Mouse (Mus musculus): Measurements from ENCODE around the gene Hormad1.
"Not testable (repeated sequence)": the region's sequence is repeated elsewhere in the genome, so short reads cannot be mapped to it uniquely, and the experiment has no call there.

Gene Hormad1

DNA sequence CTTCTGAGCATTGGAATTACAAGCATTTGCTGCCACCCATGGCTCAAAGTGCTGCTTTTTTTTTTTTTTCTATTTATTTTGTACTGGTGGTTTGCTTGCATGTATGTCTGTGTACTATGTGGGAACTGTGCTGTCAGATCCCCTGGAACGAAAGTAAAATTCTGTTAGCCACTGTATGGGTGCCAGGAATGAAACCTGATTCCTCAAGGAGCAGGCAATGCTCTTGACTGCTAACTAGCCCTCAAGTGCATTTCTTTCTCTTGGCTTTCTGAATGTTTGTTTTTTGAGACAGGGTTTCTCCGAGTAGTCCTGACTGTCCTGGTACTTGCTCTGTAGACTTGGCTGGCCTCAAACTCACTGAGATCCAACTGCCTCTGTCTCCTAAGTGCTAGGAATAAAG, 2.3 kb downstream of the Hormad1 start:
- DNase-seq (ENCODE audit: low read depth, low spot score) = peak; percentile 67

DNA sequence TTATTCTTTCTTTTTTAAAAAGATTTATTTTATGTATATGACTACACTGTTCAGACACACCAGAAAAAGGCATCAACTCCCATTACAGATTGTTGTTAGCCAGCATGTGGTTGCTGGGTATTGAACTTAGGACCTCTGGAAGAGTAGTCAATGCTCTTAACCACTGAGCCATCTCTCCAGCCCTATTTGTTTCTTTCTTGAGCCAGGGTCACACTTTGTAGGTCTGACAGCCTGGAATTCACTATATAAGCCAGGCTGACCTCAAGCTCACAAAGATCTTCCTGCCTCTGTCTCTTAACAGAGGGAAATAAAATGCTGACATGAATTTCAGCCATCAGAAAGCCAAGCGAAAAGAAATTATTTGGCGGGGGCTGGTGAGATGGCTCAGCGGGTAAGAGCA, 10.1 kb downstream of the Hormad1 start:
- DNase-seq (ENCODE audit: low read depth, low spot score) = no peak

DNA sequence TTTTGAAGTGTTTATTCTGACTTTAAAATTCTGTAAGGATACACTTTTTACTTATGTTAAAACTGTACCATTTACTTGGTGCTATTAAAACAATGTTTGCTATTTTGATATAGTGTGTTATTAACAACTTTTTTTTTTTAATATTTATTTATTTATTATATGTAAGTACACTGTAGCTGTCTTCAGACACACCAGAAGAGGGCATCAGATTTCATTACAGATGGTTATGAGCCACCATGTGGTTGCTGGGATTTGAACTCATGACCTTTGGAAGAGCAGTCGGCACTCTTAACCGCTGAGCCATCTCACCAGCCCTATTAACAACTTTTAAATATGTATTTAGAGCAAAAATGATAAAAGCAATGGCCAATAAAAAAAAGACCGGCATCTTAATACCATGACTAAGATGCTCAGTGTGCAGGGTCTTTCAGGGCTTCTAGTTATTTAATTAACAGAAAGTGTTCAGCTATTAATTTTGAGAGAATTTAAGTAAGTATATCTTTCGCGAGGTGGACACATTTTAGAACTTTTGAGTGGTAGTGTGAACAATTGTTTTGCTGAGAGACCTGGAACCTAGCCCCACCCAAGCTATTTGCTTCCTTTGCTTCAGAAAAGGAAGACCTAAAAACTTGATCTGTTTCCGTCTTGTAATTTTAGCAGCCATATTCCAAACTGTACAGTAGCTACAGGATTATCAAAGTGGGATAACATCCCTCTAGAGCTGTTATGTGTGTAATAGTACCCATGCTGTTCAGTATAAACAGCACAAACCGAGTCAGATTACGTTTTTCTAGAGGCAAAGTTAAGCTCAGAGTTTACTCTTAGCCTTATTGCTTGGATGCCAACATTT, 28.5 kb downstream of the Hormad1 start:
- DNase-seq (ENCODE audit: low read depth, low spot score) = peak; percentile 3

DNA sequence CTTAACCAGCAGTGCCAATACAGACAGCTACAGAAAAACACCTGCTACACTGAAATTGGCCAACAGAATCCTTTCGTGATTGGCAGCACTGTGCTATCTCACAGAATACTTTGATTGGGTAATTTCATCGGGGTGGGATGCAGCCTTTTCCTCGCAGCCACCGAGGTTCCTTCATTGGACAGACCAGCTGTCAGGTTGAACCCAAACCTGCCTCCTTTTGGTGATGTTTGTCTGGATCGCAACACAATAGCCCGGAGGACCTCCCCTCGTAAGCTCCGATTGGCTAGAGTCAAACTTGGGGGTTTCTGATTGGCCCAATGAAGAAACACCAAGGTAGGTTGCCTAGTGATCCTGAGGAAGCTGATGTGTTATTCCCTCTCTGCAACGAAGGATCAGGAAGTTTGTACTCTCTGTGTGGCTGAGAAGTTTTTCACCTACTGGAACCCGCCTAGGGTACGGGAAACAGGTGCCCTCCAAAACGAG, 29.2 kb downstream of the Hormad1 start, which contains the start of gene Golph3l:
TSS of gene Golph3l (plus strand) at position 331 of the 483 bp plus-strand sequence.
- peak; percentile 99 for DNase-seq (ENCODE audit: low read depth, low spot score)

DNA sequence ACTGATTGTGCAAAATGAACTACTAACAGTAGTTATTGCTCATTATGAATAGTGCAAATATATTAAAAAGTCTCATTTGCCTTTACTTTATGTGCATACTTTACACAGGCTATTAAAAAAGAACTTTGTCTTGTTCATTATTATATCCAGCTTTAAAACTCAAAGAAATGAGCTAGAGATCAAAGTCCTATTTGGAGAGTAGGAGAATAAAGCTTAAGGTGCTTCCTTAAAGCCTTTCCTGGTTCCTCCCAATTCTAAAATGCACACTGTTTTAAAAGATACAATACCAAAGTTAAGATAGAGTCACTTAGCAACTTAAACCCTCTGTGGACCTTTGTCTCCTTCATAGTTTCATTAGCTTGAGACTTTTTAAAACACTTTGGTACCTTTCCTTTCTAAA, 39.3 kb downstream of the Hormad1 start:
- no peak for DNase-seq (ENCODE audit: low read depth, low spot score)

DNA sequence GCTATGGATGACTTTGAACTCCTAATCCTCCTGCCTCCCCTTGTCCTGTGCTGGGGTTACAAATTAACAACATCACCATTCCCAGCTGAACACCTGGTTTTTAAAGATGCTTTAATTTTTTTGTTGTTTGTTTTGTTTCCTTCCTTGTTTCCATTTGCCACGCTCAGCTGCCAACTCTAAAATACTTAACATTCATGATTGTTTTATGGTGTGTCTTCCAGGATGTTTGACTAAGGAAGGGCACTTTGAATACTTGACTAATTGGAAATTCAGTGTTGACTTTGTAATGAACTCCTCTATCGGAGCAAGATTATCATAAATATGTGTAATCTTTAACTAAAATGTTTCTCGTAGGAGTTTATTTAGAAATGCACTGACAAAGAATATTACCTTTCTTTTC, 41.8 kb downstream of the Hormad1 start:
- no peak for DNase-seq (ENCODE audit: low read depth, low spot score)

DNA sequence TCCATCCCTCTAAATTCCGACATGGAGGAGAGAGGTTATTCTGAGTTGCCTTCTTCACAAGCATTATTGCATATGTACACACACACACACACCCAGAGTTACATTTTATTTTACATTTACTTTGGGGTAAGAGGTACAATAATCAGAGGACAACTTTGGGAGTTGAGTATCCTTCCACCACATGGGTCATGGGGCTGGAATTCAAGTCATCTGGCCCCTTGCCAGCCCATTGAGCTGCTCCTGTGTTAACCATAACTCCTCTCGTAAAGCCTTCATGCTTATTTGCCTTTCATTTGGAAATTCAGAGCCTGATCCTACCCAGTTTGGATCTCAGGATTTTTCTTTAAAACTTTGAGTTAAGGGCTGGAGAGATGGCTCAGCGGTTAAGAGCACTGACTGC, 46.6 kb downstream of the Hormad1 start:
- DNase-seq (ENCODE audit: low read depth, low spot score) = peak; percentile 44

DNA sequence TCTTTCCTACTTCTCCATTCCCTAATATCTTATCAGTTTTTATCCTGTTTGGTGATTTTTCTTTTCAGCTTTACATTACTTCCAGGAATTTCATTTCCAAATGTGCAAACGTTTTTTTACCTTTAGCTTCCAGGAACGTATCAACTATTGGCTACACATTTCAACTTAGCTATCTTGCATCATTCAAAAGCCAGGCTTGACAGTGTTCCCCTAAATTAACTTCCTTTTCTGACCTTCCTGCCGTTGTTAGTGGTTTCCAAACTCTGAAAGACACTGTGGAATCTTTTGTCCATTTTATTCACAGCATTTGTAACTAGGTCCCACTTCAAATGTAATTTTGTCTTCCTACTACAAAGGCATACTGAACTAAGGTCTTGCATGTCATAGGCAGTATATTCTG, 49.7 kb downstream of the Hormad1 start:
- DNase-seq (ENCODE audit: low read depth, low spot score) = no peak

DNA sequence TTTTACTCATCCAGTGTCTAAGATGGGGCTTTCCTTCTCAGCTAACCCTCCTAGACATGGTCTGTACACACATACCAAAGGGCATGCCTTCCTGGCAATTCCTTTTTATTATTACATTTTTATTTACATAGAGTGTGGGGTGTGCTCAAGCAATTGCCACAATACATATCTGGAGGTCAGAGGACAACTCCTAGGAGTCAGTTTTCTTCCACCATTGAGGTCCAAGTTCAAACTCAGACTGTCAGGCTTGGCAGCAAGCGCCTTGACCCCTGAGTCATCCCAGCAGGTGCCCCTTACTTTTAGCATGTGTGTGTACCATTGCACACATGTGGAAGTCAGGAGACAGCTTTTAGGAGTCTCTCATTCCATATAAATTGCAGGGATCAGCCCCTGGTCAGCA, 54.5 kb downstream of the Hormad1 start:
- no peak for DNase-seq (ENCODE audit: low read depth, low spot score)

DNA sequence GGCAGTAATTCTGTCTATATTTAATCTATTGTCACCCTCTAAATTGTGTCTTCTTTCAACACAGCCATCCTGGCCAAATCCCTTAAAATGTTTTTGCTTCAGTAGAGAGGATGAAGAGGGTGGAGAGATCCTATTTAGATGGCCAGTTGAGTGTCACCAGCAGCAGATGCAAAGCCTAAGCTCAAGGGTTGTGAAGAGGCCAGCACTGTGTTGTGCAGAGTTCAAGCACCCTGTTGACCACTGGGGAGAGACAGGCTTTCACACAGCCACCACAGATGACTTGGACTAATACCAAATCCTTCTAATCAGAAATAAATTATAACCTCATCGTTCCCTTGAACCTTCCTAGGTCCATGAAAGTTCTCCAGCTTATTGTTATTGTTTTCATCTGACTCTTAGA, 59.0 kb downstream of the Hormad1 start:
- no peak for DNase-seq (ENCODE audit: low read depth, low spot score)

DNA sequence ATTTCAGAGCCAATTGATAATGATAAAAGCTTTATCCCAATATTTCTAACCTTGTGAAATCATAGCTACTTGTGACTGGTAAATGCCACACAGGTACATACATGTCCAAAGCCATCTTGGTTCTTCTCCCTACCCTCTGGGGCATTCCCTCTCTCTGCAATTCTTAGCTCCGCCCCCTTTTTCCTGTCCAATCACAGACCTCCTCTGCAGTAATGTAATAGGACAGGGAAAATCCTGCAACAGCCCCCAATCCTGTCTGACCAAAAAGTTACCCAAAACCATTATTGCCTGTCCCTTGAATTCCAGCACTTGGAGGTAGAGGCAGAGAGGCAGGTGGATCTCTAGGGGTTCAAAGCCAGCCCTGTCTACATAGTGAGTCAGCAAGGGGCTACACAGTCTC, 61.8 kb downstream of the Hormad1 start:
- DNase-seq (ENCODE audit: low read depth, low spot score) = no peak

DNA sequence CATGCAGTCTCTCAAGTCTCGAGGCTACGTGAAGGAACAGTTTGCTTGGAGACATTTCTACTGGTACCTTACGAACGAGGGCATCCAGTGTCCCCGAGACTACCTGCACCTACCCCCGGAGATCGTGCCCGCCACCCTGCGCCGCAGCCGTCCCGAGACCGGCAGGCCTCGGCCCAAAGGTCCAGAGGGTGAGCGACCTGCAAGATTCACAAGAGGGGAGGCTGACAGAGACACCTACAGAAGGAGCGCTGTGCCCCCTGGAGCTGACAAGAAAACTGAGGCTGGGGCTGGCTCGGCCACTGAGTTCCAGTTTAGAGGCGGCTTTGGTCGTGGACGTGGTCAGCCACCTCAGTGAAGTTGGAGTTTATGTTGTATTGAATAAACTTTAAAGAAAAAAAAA, 62.9 kb downstream of the Hormad1 start:
- DNase-seq (ENCODE audit: low read depth, low spot score) = not testable (repeated sequence)

DNA sequence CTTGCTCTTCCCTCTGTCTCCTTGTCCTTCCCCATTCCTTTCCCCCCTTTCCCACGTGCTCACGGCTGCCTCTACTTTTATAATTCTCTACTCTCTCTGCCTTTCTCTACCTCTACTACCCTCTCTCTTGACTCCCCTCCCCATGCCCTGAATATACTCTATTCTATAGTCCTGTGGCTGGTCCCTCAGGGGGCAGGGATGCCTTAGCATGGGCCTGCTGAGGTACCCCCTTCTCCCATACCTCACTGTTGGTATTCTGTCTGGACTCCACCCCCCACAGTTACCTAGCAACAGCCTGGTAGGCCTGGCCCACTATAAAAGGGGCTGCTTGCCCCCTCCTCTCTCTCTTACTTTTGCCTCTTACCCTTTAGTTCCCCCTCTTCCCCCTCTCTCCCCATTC, 64.1 kb downstream of the Hormad1 start:
- no peak for DNase-seq (ENCODE audit: low read depth, low spot score)

DNA sequence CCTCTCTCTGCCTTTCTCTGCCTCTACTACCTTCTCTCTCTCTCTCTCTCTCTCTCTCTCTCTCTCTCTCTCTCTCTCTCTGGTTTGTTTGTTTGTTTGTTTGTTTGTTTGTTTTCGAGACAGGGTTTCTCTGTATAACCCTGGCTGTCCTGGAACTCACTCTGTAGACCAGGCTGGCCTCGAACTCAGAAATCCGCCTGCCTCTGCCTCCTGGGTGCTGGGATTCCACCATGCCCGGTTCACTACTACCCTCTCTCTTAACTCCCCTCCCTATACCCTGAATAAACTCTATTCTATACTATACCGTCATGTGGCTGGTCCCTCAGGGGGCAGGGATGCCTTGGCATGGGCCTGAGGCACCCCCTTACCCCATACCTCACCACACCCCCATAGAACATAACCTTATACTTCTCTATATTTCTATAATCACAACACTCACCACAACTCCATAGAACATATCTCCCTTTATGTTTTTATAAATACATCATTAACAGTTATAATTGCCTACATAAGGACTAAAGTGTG, 64.6 kb downstream of the Hormad1 start:
- DNase-seq (ENCODE audit: low read depth, low spot score) = not testable (repeated sequence)

DNA sequence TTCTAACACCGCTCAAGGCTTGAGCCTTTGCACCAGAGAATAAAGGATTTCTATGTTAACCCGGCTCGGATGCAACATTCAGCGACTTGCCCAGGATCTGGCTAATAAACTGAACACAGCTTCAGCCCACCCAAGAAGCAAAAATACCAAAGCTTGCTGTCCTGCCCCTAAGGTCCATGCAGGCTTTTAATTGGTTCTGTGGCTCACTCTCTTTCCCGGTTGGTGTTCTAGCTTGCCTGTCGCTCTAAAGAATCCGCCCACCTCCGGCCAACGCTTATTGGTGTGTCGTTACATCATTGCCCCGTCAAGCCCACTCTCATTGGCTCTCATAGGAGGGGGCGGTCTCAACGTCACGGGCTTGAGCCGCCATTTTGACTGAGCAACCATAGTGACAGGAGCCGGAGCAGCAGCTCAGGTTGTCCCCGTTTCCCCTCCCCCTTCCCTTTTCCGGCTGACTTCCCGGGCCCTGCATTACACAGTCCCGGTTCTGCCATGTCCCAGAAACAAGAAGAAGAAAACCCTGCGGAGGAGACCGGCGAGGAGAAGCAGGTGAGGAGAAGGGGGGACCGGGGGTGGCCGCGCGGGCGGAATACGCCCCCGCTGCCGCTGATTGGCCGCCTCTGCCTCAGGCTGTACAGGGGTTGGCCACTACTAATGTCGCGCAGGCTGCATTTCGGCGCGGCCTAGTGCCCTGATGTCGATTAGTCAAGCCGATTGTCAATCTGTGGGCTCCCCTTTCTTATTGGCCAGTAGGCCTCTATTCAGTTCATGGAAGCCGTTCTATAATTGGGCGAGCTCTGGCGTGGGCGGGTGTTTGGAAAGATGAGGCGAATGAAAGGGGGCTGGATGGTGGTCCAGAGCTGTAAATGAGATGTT, 65.4 kb downstream of the Hormad1 start, which contains the start of gene Ensa:
TSS of gene Ensa (plus strand) at position 366 of the 876 bp plus-strand sequence.
- DNase-seq (ENCODE audit: low read depth, low spot score) = peak; percentile 100

DNA sequence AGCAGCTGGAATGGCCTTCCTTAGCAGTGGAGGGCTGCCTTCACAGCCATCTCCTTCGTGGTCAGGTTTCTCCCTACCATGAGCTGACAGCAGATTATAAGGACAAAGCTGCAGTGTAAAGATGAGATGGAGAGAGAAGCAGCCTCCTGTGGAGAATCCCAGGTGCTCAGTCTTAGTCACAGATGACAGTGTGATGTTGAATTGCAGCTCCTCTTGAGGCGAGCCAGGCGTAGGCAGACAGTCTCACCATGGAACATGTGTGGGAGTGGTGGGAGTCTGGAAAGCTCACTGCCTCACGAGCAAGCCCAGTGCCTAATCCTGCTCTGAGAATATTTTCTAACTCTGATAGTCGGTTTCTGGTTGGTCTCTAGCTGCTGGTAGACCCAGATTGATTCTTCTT, 68.3 kb downstream of the Hormad1 start:
- no peak for DNase-seq (ENCODE audit: low read depth, low spot score)

DNA sequence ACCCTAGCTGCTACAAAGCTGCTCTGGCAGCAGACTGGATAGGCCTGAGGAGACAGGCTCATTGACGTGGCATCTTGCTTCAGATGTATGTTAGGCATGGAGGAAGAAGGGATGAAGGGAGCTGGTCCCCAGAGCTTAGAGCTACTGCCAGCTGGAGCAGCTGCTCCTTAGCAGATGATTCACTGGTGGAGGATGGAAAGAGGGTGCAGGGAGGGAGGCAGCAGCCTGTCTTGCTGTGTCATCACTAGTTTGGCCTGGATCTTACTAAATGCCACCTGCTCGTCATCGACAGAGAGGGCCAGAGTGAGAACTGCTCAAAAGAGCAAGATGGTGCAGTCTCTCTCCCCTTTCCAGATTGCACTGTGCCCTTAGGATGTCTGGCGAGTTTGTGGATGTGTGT, 70.3 kb downstream of the Hormad1 start:
- peak; percentile 59 for DNase-seq (ENCODE audit: low read depth, low spot score)

DNA sequence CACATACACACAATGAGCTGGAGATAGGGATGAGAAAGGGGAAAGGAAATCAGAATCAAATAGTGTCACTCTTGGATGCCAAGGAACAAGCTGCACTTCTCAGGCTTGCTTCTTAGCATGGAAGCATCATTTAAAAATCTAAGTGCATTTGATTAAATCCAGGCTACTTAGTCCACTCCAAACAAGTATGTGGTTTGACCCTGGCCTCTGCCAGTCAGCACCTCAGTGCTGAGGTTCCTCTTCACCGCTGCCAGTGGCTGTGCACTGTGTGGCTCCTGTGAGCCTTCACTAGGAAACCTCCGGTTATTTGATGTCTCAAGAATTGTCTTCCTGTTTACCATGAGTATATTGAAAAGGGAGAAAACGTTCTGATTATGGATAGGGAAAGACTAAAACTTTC, 71.4 kb downstream of the Hormad1 start:
- DNase-seq (ENCODE audit: low read depth, low spot score) = no peak

DNA sequence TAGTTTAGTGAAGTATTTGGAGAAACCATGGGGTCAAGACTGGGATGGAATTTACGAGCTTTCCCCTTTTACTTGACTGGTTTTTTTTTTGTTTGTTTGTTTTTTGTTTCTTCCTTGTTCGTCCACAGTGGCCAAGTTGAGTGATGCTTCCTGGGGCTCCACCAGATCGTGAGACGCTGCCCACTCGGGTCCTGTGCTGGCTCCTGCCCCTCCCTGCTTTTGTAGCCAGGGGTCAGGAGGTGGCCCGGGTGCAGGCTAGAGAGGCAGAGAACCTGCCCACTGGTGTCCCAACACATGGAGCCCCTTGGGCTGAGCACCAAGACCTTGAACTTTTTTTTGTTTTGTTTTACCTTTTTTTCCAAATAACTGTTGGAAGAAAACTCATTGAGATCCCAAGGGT, 71.8 kb downstream of the Hormad1 start:
- DNase-seq (ENCODE audit: low read depth, low spot score) = no peak

DNA sequence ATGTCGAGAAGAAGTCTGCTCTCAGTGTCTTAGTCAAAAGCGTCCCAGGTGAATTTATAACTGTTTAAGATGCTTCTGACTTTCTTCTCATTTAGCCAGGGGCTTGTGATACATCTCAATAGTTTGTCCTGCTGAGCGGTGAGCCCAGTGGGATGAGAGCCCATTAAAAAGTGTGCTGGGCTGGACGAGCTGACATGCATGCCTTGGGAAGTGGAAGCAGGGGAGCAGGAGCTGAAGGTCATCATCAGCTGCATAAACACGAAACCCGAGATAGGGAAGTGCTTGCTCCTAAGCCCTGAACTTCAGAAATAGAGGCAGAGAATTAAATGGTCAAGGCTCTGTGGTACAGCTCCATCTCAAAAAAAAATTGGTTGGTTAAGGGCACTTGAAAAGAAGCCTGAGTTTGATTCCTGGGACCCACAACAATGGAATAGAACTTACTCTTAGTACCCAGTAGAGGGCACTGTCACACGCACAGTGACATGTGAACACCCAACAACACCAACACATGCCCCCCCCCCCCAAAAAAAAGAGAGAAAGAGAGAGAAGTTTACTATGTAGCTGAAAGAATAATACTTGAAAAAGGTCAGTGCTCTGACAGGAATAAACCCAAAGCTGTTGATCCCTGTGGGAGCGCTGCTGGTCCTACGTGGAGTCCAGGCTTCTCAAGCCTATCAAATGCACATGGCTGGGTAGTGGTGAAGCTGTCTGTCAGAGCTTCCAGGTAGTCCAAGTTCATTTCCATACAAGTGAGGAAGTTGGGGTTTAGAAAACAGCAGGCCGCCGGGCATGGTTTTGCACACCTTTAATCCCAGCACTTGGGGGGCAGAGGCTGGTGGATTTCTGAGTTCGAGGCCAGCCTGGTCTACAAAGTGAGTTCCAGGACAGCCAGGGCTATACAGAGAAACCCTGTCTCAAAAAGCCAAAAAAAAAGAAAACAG, 73.4 kb downstream of the Hormad1 start:
- peak; percentile 78 for DNase-seq (ENCODE audit: low read depth, low spot score)

DNA sequence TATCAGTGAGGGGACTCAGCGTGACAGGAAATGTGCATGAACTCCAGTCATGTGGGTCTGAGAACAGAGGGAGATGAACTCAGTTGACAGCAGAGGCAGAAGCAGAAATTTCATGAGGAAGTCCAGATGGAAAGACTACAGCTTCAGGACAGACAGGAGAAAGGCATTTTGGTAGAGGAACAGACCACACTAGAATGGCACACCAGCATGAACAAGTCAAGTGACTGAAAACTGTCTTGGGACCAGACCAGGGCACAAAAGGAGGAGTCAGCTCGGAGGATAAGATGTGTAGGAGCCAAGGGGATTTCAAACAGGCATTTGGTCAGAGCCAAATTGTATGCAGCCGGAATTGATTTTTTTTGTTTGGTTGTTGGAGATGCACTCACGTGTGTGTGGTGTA, 76.2 kb downstream of the Hormad1 start:
- no peak for DNase-seq (ENCODE audit: low read depth, low spot score)

All from 3T3-L1 (cell line).